In the genomic region with DNA sequence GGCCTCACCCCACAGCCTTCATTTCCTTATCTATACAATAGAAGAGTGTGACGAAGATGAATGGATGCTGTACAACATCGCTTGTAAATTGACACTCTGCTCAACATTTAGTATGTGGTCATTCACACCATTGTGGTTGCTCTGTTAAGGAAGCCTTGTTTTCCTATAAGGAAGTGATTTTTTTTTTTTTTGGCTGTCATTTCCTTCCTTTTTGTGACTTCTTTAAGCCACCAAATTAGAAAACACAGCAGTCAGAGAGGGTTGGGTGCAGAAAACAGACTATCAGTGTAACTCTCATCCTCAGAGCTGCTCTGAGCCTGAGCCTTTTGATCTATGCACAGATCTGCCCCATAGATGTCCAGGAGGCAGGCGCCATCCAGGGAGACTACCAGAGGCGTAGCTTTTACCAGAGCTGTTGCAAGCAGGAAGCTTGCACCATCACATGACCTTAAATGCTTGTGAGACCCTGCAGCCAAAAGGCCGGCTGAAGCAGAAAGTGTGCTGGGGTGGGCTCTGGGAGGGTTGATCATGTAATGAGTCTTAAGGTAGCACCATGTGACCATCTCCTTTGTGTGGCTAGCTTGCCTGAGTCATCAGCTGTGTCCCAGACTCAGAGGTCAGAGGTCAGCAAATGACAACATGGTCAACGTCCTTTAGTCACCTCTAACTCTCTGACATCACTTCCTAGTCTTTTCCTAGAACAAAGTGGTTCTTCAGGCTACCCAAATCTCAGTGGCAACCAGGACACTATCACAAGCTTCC, we compare ENCODE assay signal across 9 mouse cellular contexts. TPM values are rescaled to one million over a fixed set of nuclear protein-coding genes. Genes with fewer than 3 reads are reported as not detected.
A peak's percentile ranks its signal among the peaks of the same experiment; 100 is the strongest.
DNase-seq lines count a peak whose midpoint lies in the region; ATAC-seq and TF ChIP-seq lines count a peak whose summit lies in the region.
"Had no signal": no experiment of that assay in that cellular context is flagged by ENCODE, and none has a peak within 500 bp of the region (broad histone marks: within the 10 kb centered on the region; RNA-seq: fewer than 3 reads in every experiment).

No protein-coding gene starts in this region.

- no peak for ATAC-seq in limb, embryonic 15.5 days (ENCODE audit: insufficient number of reproducible peaks, low FRiP score, low TSS enrichment, low read depth)
- 0 out of 2 replicates have a peak, but pooled peaks have one; percentile 12 for ATAC-seq in G1E (ENCODE audit: extremely low read depth, insufficient number of reproducible peaks, low FRiP score, poor library complexity, severe bottlenecking)
- peak; percentile 52; the same call in 1 of the 2 replicates for ATAC-seq in megakaryocyte-erythroid progenitor cell, adult 5-6 weeks (replicated peaks; ENCODE audit: low FRiP score, low TSS enrichment, poor library complexity, severe bottlenecking)

- H3K4me1 ChIP-seq in limb, embryonic 15.5 days = no peaks in the 10 kb centered on the region
- peaks cover 5% of the 10 kb centered on the region; the same call in 1 of the 2 replicates for H3K4me1 ChIP-seq in limb, embryonic 10.5 days
- 0 out of 2 replicates have a peak, but pooled peaks cover 3% of the 10 kb centered on the region for H3K4me1 ChIP-seq in G1E (ENCODE audit: insufficient read depth, low read depth, low read length)
- H3K4me1 ChIP-seq: forebrain, embryonic 10.5 days had no signal

- 49% methylated on average over 6 of the region's 6 CpGs for WGBS in limb, embryonic 15.5 days
- 58% methylated on average over 6 of the region's 6 CpGs for WGBS in limb, embryonic 10.5 days

- H3K4me3 ChIP-seq in limb, embryonic 15.5 days = no peak overlapping the region
- no peak overlapping the region for H3K4me3 ChIP-seq in limb, embryonic 10.5 days
- H3K4me3 ChIP-seq in G1E (ENCODE audit: low read depth, low read length) = no peak overlapping the region
- H3K4me3 ChIP-seq: forebrain, embryonic 10.5 days had no signal

- no peak for DNase-seq in limb, embryonic 10.5 days (ENCODE audit: low spot score)
- no peak for DNase-seq in G1E (ENCODE audit: low spot score)
- DNase-seq in embryo, embryonic 11 days = peak; percentile 37
- no peak for DNase-seq in cerebellum, adult 11 months
- DNase-seq in urinary bladder, postnatal 10 days (ENCODE audit: low spot score) = no peak
- DNase-seq: right cerebral cortex, adult 18-20 months had no signal

- TF ChIP-seq CTCF in G1E (IDR thresholded peaks at IDR 0.05; ENCODE audit: low read depth, low read length) = no peak

- H3K9ac ChIP-seq in limb, embryonic 15.5 days = no peak overlapping the region

- no peak overlapping the region for H3K4me2 ChIP-seq in limb, embryonic 15.5 days

- no peaks in the 10 kb centered on the region for H3K9me3 ChIP-seq in limb, embryonic 15.5 days
- H3K9me3 ChIP-seq in limb, embryonic 10.5 days (replicated peaks) = no peaks in the 10 kb centered on the region
- H3K9me3 ChIP-seq in G1E (replicated peaks) = no peaks in the 10 kb centered on the region
- H3K9me3 ChIP-seq: forebrain, embryonic 10.5 days had no signal

- H3K27me3 ChIP-seq in limb, embryonic 15.5 days = no peaks in the 10 kb centered on the region
- no peaks in the 10 kb centered on the region for H3K27me3 ChIP-seq in limb, embryonic 10.5 days (ENCODE audit: low read depth, poor library complexity, severe bottlenecking)
- no peaks in the 10 kb centered on the region for H3K27me3 ChIP-seq in G1E (ENCODE audit: insufficient read depth, low read length)

- H3K27ac ChIP-seq in limb, embryonic 15.5 days = peak overlapping the region; percentile 61
- no peak overlapping the region for H3K27ac ChIP-seq in limb, embryonic 10.5 days
- H3K27ac ChIP-seq: forebrain, embryonic 10.5 days had no signal

- no peaks in the 10 kb centered on the region for H3K36me3 ChIP-seq in limb, embryonic 15.5 days
- H3K36me3 ChIP-seq in limb, embryonic 10.5 days = no peaks in the 10 kb centered on the region
- peaks cover 2% of the 10 kb centered on the region for H3K36me3 ChIP-seq in G1E (replicated peaks)
- H3K36me3 ChIP-seq: forebrain, embryonic 10.5 days had no signal

RNA-seq across cellular contexts. Expression of gene Zcchc2, which starts 9.2 kb away (rescaled TPM):
- polyA plus RNA-seq in limb, embryonic 15.5 days (2015; fragmentation: Nextera tagmentation; extraction: Ambion mirVana) = 2.1 TPM in 2 replicates
- 1.4 TPM in 2 replicates for polyA plus RNA-seq in limb, embryonic 10.5 days (2016; fragmentation: Nextera tagmentation; extraction: Ambion mirVana)
- total RNA-seq in G1E (2014; fragmentation: Nextera tagmentation) (36.7 and 44.7 TPM in 2 replicates), G1E (2017) (13.4 and 13.7 TPM in 2 replicates)
- 13.0 and 13.7 TPM in 2 replicates for polyA plus RNA-seq in G1E (2012)
- 16.8 and 18.3 TPM in 2 replicates for total RNA-seq in megakaryocyte-erythroid progenitor cell, adult 5-6 weeks (2014; fragmentation: Nextera tagmentation)
- 14.2 and 15.4 TPM in 2 replicates for total RNA-seq in megakaryocyte-erythroid progenitor cell, adult 5-6 weeks (2017)
